Mouse (Mus musculus): ENCODE measurements at regions not wholly inside any gene's neighbourhood (a gene's known extent, or its start where the extent isn't known, plus 50 kb on each side); places are given as distances from the start of the nearest gene placed in this dataset.

GRCm38 (mm10) chr9:84936291-84937055 lies 376.1 kb upstream of the Gm11114 start:
- Histone ChIP-seq H3K27ac (replicated peaks) (no peak overlapping the region), H3K4me3 (no peak overlapping the region), H3K4me2 (replicated peaks) (no peak overlapping the region), H3K4me1 (no peaks in the 10 kb centered on the region), H3K9ac (replicated peaks) (no peak overlapping the region), H3K27me3 (no peaks in the 10 kb centered on the region), H3K9me3 (no peaks in the 10 kb centered on the region), H3K36me3 (no peaks in the 10 kb centered on the region)
- ATAC-seq (ENCODE audit: low FRiP score, low read depth) = no peak
- WGBS = 87% methylated on average over 2 of the region's 2 CpGs

- Histone ChIP-seq H3K27me3 (no peaks in the 10 kb centered on the region), H3K4me1 (no peaks in the 10 kb centered on the region), H3K27ac (replicated peaks) (no peak overlapping the region), H3K9ac (replicated peaks) (no peak overlapping the region), H3K4me3 (no peak overlapping the region), H3K9me3 (no peaks in the 10 kb centered on the region), H3K36me3 (no peaks in the 10 kb centered on the region), H3K4me2 (replicated peaks) (no peak overlapping the region)
- WGBS = 93% methylated on average over 11 of the region's 11 CpGs
- ATAC-seq (ENCODE audit: low FRiP score, low read depth) = no peak
Observed at GRCm38 (mm10) chr9:84966558-84967154, 345.9 kb upstream of the Gm11114 start.

- H3K4me3 ChIP-seq = no peak overlapping the region
- H3K4me1 ChIP-seq = no peaks in the 10 kb centered on the region
- 85% methylated on average over 3 of the region's 3 CpGs for WGBS
- H3K27ac ChIP-seq (replicated peaks) = no peak overlapping the region
- H3K36me3 ChIP-seq = no peaks in the 10 kb centered on the region
- no peaks in the 10 kb centered on the region for H3K27me3 ChIP-seq
- H3K4me2 ChIP-seq (replicated peaks) = no peak overlapping the region
- H3K9ac ChIP-seq (replicated peaks) = no peak overlapping the region
- no peaks in the 10 kb centered on the region for H3K9me3 ChIP-seq
- ATAC-seq (ENCODE audit: low FRiP score, low read depth) = no peak
Observed at GRCm38 (mm10) chr9:84969975-84970608, 342.5 kb upstream of the Gm11114 start.

DNA sequence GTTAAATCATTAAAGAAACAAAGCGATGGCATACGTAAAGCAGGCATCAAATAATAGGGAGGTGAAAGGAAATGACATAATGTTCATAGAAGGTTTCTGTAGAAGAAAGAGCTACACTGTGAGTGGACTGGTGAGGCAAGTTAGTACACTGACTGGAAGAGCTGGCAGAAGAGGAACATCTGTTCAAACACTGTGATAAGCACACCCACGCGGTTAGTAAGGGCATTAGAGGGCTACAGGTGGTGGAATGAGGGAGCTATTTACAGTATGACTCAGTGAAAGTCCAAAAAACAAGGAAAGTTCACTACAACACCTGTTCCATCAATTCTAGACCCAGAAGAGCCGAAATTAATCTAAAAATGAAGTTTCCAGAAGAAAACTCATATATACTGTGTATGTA lies 335.1 kb upstream of the Gm11114 start:
- Histone ChIP-seq H3K27me3 (no peaks in the 10 kb centered on the region), H3K36me3 (no peaks in the 10 kb centered on the region), H3K4me1 (no peaks in the 10 kb centered on the region), H3K4me2 (replicated peaks) (no peak overlapping the region), H3K27ac (replicated peaks) (no peak overlapping the region), H3K4me3 (no peak overlapping the region), H3K9me3 (no peaks in the 10 kb centered on the region), H3K9ac (replicated peaks) (no peak overlapping the region)
- no peak for ATAC-seq (ENCODE audit: low FRiP score, low read depth)
- WGBS = 82% methylated on average over 5 of the region's 5 CpGs

DNA sequence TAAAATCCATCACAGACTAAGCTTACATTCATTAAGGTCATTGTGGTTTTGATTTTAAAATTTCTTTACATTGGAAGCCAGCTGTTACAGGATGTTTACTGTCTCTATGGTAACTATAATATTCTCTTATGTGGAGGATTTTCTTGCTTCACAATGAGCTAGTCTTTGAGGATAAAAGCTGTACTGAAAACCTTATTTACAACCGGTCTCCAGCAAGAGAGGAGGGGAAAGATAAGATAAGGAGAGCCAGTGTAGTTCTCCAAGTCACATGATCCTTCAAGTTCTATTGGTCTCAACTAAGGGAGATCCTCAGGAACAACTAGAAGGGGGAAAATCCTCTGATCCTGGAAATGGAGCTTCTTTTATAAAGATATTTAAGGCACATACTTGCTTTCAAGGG lies 309.2 kb upstream of the Gm11114 start:
- no peak for ATAC-seq (ENCODE audit: low FRiP score, low read depth)
- Histone ChIP-seq H3K36me3 (no peaks in the 10 kb centered on the region), H3K9me3 (0 out of 2 replicates have a peak, but pooled peaks cover under 1% of the 10 kb centered on the region), H3K9ac (replicated peaks) (no peak overlapping the region), H3K4me3 (no peak overlapping the region), H3K4me1 (no peaks in the 10 kb centered on the region), H3K27ac (replicated peaks) (no peak overlapping the region), H3K4me2 (replicated peaks) (no peak overlapping the region), H3K27me3 (no peaks in the 10 kb centered on the region)
- WGBS = 47% methylated on average over 1 of the region's 1 CpGs

DNA sequence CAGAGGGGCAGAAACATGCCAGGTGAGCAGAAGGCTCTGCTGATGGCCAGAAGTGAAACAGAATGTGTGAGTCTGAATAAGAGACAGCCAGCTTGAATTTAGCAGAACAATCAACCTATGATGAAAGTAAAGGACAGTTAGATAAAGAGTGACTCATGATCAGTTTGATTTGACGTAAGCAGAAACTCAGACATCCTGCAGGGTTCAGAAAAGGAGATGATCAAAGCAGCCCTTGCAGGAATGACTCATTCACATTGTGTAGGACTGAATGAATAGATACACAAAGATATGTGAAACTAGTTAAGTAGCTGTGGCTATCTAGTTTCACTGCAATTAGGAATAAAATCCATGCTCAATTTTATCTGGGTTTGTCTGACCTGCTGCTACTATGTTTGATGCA lies 301.2 kb upstream of the Gm11114 start:
- WGBS = 59% methylated on average over 1 of the region's 1 CpGs
- H3K9me3 ChIP-seq = no peaks in the 10 kb centered on the region

GRCm38 (mm10) chr9:85048112-85048978 lies 264.2 kb upstream of the Gm11114 start:
- WGBS = 67% methylated on average over 2 of the region's 2 CpGs
- Histone ChIP-seq H3K9ac (replicated peaks) (no peak overlapping the region), H3K27me3 (no peaks in the 10 kb centered on the region), H3K4me2 (replicated peaks) (no peak overlapping the region), H3K4me3 (no peak overlapping the region), H3K36me3 (no peaks in the 10 kb centered on the region), H3K27ac (replicated peaks) (no peak overlapping the region), H3K4me1 (no peaks in the 10 kb centered on the region), H3K9me3 (no peaks in the 10 kb centered on the region)
- peak; percentile 27; the same call in 1 of the 2 replicates for ATAC-seq (ENCODE audit: low FRiP score, low read depth)

More for the DNA sequence above, 301.2 kb upstream of the Gm11114 start:
- no peaks in the 10 kb centered on the region for H3K4me1 ChIP-seq
- no peak overlapping the region for H3K9ac ChIP-seq (replicated peaks)
- no peaks in the 10 kb centered on the region for H3K36me3 ChIP-seq
- no peak overlapping the region for H3K4me3 ChIP-seq
- ATAC-seq (ENCODE audit: low FRiP score, low read depth) = no peak
- H3K27me3 ChIP-seq = no peaks in the 10 kb centered on the region
- H3K27ac ChIP-seq (replicated peaks) = no peak overlapping the region
- no peak overlapping the region for H3K4me2 ChIP-seq (replicated peaks)

DNA sequence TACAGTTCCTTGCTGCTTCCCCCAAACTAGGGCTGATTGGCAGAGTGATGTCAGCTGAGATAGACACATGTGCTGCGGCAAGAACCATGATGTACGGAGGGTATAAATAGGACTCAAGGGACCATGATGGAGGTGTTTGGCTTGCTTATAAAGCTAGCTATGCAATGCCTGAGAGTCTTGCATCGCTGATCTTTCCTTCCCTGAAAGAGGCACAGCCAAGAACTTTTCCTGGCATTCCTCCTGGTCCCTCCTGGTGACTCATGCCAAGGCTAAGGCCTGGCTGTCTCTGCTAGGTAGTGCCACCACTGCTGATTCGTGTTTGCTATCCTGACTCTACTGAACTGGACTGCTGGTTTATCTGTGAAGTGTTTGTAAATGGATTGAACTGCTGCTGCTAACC lies 260.0 kb upstream of the Gm11114 start:
- no peak for ATAC-seq (ENCODE audit: low FRiP score, low read depth)
- no peak overlapping the region for H3K9ac ChIP-seq (replicated peaks)
- no peak overlapping the region for H3K4me3 ChIP-seq
- no peak overlapping the region for H3K27ac ChIP-seq (replicated peaks)
- H3K4me2 ChIP-seq (replicated peaks) = no peak overlapping the region
- H3K4me1 ChIP-seq = no peaks in the 10 kb centered on the region
- no peaks in the 10 kb centered on the region for H3K27me3 ChIP-seq
- H3K36me3 ChIP-seq = no peaks in the 10 kb centered on the region
- H3K9me3 ChIP-seq = no peaks in the 10 kb centered on the region
- 90% methylated on average over 4 of the region's 4 CpGs for WGBS

- H3K27ac ChIP-seq (replicated peaks) = no peak overlapping the region
- no peaks in the 10 kb centered on the region for H3K9me3 ChIP-seq
- H3K27me3 ChIP-seq = no peaks in the 10 kb centered on the region
- H3K4me1 ChIP-seq = no peaks in the 10 kb centered on the region
- no peak overlapping the region for H3K4me3 ChIP-seq
- H3K9ac ChIP-seq (replicated peaks) = no peak overlapping the region
- 84% methylated on average over 5 of the region's 5 CpGs for WGBS
- H3K4me2 ChIP-seq (replicated peaks) = no peak overlapping the region
- ATAC-seq (ENCODE audit: low FRiP score, low read depth) = no peak
- no peaks in the 10 kb centered on the region for H3K36me3 ChIP-seq
Observed at GRCm38 (mm10) chr9:85079975-85080374, 232.6 kb upstream of the Gm11114 start.

GRCm38 (mm10) chr9:85088556-85089338 lies 223.8 kb upstream of the Gm11114 start:
- no peak for ATAC-seq (ENCODE audit: low FRiP score, low read depth)
- Histone ChIP-seq H3K4me1 (no peaks in the 10 kb centered on the region), H3K27me3 (no peaks in the 10 kb centered on the region), H3K4me3 (no peak overlapping the region), H3K4me2 (replicated peaks) (no peak overlapping the region), H3K9ac (replicated peaks) (no peak overlapping the region), H3K9me3 (no peaks in the 10 kb centered on the region), H3K27ac (replicated peaks) (no peak overlapping the region), H3K36me3 (no peaks in the 10 kb centered on the region)
- WGBS = 92% methylated on average over 6 of the region's 6 CpGs

DNA sequence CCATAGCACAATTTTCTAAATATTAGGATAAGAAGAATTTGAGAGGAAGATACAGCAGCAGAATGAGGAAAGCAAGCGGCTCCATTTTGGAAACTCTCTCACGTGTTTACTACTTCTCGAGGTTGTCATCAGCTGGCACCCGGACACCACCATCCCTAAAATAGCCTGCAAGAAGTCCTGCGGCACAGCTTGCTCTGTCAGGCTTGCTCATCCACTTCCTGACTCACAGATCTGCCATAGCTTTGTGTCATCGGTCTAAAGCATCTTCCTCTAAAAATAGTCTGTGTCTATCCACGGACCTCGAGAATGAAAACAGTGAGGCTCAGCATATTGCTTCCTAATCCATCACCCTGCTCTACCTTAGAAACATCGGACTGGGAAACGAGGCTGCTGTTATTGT lies 222.3 kb upstream of the Gm11114 start:
- no peaks in the 10 kb centered on the region for H3K36me3 ChIP-seq
- no peak overlapping the region for H3K27ac ChIP-seq (replicated peaks)
- ATAC-seq (ENCODE audit: low FRiP score, low read depth) = no peak
- H3K4me1 ChIP-seq = no peaks in the 10 kb centered on the region
- no peak overlapping the region for H3K9ac ChIP-seq (replicated peaks)
- 91% methylated on average over 10 of the region's 10 CpGs for WGBS
- H3K4me2 ChIP-seq (replicated peaks) = no peak overlapping the region
- H3K27me3 ChIP-seq = no peaks in the 10 kb centered on the region
- no peak overlapping the region for H3K4me3 ChIP-seq
- no peaks in the 10 kb centered on the region for H3K9me3 ChIP-seq
